Mouse (Mus musculus) inflammation-experienced regulatory T-cells (primary cell): ENCODE results near the gene 4930524N10Rik. TPM values are rescaled to one million over a fixed set of nuclear protein-coding genes. Genes with fewer than 3 reads are reported as not detected.

Experiments used
- polyA plus RNA-seq, 2 experiments: library from polyadenylated mRNA; unstranded; fragments of 100-300 nt; shearing (Covaris generic); gene quantifications; one replicate each; pipeline ENCODE4 v1.2.1; 2017

4930524N10Rik gene
- polyA plus RNA-seq: not detected

GRCm38 (mm10) chrX:154343292-154343691, at the start of gene 4930524N10Rik:
TSS of gene 4930524N10Rik (minus strand) at chrX:154343392.

Other genes starting within 250 kb of the 4930524N10Rik start
- gene Gm15140, start 222.7 kb downstream of the 4930524N10Rik start, polyA plus RNA-seq: not detected
- gene Samt4, start 138.6 kb upstream of the 4930524N10Rik start, polyA plus RNA-seq: not detected
- gene Samt2, start 236.0 kb upstream of the 4930524N10Rik start, polyA plus RNA-seq: not detected